Mouse (Mus musculus) erythroblast, embryonic 14.5 days (primary cell): Measurements from ENCODE around the gene Luzp1.

Source experiments
- GATA1 ChIP-seq: IDR thresholded peaks from 2 replicates; pipeline ENCODE4 v1.6.1; 2012; ENCODE audit warnings: low read length, inconsistent platforms, mixed read lengths
- TAL1 ChIP-seq: IDR thresholded peaks from 3 replicates; pipeline ENCODE4 v1.6.1; 2012; ENCODE audit warnings: low read length, inconsistent platforms, mixed read lengths

DNA sequence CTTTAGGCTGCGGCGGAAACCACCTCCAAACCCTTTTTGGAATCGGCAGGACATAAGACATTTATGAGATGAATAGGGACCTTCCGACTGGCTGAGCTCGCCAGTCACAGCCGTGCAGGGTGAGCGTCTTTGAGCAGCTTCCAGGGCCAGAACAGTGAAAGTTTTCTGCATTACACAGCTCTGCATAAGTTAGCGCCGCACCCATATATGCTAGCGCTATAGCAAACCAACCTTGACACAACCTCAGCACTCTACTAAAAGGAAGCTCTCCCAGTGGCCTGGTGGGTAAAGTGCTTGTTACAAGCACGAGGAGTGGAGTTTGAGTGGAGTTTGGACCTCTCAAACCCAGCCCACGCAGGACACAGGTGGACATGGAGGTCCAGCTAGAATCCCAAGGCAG, 10.4 kb upstream of the Luzp1 start:
- no peak for TF ChIP-seq GATA1
- no peak for TF ChIP-seq TAL1
